Mouse (Mus musculus): ENCODE data around the gene Rgs1.

Gene Rgs1

DNA sequence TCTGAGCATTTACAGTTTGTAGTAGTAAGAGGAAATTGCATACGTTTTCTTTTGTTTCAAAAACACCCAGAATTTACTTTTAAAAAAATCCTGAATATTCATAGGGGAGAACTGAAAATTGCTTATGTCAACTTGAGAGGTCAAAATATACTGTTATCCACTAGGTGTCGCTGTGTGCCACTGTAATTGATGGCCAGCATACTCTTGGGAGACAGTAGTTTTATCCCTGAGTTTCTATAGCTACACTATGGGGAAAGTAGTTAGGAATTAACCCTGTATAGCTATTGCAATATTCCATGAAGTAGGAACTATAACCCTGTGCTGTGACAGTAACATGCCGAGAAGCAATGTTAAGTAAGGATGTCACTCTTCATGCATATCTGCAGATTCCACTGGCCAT, 51.4 kb downstream of the Rgs1 start:
- DNase-seq (ENCODE audit: low read depth, low spot score), result peak; percentile 58

Data from forelimb bud, embryonic 11.5 days (tissue).